Mouse (Mus musculus): ENCODE results near the gene Vmn1r189.
"Not testable (repeated sequence)": the region's sequence is repeated elsewhere in the genome, so short reads cannot be mapped to it uniquely, and the experiment has no call there.

DNA sequence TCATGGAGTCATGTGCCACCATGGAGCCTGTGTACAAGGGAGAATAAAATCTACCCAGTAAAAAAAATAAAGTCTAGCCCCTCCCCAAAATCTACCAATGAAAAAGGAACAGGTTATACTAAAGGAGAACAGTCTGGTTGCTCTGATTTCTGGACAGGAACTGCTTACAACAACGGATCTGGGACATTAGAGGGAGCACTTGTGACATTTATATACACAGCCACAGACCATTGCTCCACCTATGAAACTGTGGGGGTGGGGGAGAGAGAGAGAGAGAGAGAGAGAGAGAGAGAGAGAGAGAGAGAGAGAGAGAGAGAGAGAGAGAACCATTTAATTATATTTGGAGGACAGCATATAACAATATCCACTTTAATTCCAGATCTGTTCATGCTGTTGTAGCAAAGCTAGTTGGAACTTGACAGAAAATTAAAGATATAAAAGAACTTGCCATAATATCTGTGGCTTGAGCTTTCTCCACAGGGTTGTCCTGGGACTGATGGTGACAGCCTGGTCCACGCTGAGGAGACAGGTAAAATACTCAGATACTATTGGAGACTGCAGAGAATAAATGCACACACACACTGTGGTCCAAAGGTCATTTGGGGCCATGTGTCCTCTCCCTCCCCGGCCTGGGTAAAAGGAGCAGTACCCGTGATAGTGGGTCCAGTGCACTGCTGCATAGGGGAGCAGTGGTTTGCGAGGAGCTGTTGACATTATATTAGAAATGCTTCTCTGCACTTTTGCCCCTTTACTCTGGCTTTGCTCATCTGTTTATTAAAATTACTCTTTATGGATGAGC lies 31.1 kb upstream of the Vmn1r189 start:
- TF ChIP-seq CTCF (IDR thresholded peaks at IDR 0.05; ENCODE audit: borderline replicate concordance, insufficient read depth, low read depth, low read length); POLR2A (IDR thresholded peaks at IDR 0.05; ENCODE audit: borderline replicate concordance, insufficient read depth, low read length): not testable (repeated sequence)
